Mouse (Mus musculus) heart, embryonic 13.5 days (tissue): ENCODE data around the gene Vav2. TPM values are rescaled to one million over a fixed set of nuclear protein-coding genes. Genes with fewer than 3 reads are reported as not detected.

ENCODE experiments used
- ATAC-seq: fragments of 200-750 bp; cut with Nextera tagmentation; 2 replicates; pipeline ENCODE4 v1.8.0; 2017; ENCODE audit warnings: moderate TSS enrichment; ENCODE audit not compliant: insufficient number of reproducible peaks, low FRiP score, low TSS enrichment; ENCODE audit errors: extremely low read depth
- H3K27ac ChIP-seq: fragments of 300-500 bp; sonication (generic); replicated peaks from 2 replicates; pipeline ENCODE4 v1.5.1; 2015; ENCODE audit warnings: moderate library complexity, mild to moderate bottlenecking, inconsistent platforms
- H3K27me3 ChIP-seq: fragments of 300-500 bp; sonication (generic); replicated peaks from 2 replicates; pipeline ENCODE4 v1.6.1; 2015; ENCODE audit warnings: mild to moderate bottlenecking, inconsistent platforms
- H3K36me3 ChIP-seq: fragments of 300-500 bp; sonication (generic); 2 replicates; pipeline ENCODE4 v1.6.1; 2015; ENCODE audit warnings: mild to moderate bottlenecking, inconsistent platforms
- H3K4me1 ChIP-seq: fragments of 300-500 bp; sonication (generic); 2 replicates; pipeline ENCODE4 v1.6.1; 2015; ENCODE audit warnings: inconsistent platforms
- H3K4me2 ChIP-seq: fragments of 300-500 bp; sonication (generic); 2 replicates; pipeline ENCODE4 v1.6.1; 2015; ENCODE audit warnings: inconsistent platforms, mild to moderate bottlenecking, moderate library complexity
- H3K4me3 ChIP-seq: fragments of 300-500 bp; sonication (generic); 2 replicates; pipeline ENCODE4 v1.5.1; 2015; ENCODE audit warnings: moderate library complexity, mild to moderate bottlenecking, inconsistent platforms
- H3K9ac ChIP-seq: fragments of 300-500 bp; sonication (generic); 2 replicates; pipeline ENCODE4 v1.6.1; 2015; ENCODE audit warnings: inconsistent platforms, mild to moderate bottlenecking, moderate library complexity
- H3K9me3 ChIP-seq: fragments of 300-500 bp; sonication (generic); 2 replicates; pipeline ENCODE4 v1.6.1; 2016; ENCODE audit warnings: inconsistent platforms
- WGBS: fragments of 180-500 bp; shearing (Covaris S2); methylation state at CpG from one replicate; pipeline ENCODE4 v1.1.7; 2015; ENCODE audit warnings: mixed read lengths; 5-methylcytosine and 5-hydroxymethylcytosine counted together
- microRNA-seq: library from miRNA; unstranded; fragments of <30 nt; microRNA quantifications from one replicate; pipeline ENCODE4, GENCODE M21; 2016
- polyA plus RNA-seq: library from polyadenylated mRNA; unstranded; fragments of >200 nt; fragmentation: Nextera tagmentation; extraction: Ambion mirVana; gene quantifications from 2 replicates; pipeline ENCODE4 v1.2.1, GENCODE M21; 2015

The Vav2 gene
- polyA plus RNA-seq, 1 experiment from 2014 or later, result 2.7 TPM

DNA sequence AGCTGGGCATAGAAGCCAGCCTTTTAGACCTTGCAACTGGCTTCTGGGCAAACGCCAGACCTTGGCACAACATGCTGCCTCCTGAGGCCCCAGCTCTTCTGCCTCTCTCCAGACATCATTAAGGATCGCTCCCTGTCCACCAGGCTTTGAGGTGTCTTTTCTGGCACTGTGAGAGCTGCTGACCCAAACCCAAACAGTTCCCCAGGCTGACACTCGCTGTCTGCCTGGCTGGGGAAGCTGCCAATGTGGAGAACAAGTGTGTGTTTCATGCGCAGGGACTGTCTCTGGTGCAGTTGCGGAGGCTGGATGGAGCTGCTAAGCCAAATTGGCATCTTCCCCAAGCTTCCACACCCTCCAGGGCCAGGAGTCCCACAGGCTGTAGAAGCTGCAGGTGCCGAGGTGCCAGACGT is 203.8 kb downstream of the Vav2 start:
- peaks cover 18% of the 10 kb centered on the region for H3K4me1 ChIP-seq

DNA sequence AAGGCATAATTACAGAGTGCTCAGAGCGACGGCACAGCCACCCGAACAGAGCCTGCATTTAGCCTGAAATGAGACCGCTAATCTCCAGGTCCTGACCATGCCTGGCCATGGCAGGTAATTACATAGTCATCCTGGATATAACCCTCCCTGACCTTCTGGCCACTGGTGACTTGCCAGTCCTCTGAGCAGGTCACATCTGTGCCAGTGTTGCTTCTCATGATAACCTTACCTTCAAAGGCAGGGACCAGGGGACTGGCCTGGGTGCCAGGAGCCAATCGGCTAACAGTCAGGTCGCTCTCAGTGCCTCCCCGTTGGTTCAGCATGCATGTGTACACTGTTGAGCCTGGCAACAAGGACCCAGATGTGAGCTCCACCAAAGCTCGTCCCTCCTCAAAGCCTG is 208.3 kb downstream of the Vav2 start:
- H3K4me2 ChIP-seq, result no peak overlapping the region
- WGBS, result 71% methylated on average over 8 of the region's 8 CpGs
- H3K4me3 ChIP-seq, result no peak overlapping the region
- no peak overlapping the region for H3K9ac ChIP-seq
- no peaks in the 10 kb centered on the region; the same call in 1 of the 2 replicates for H3K27me3 ChIP-seq
- peaks cover 36% of the 10 kb centered on the region for H3K4me1 ChIP-seq
- H3K36me3 ChIP-seq, result peaks cover 11% of the 10 kb centered on the region; the same call in 1 of the 2 replicates
- H3K9me3 ChIP-seq, result no peaks in the 10 kb centered on the region
- peak overlapping the region; percentile 88 for H3K27ac ChIP-seq
- ATAC-seq, result no peak

More for the DNA sequence above, 203.8 kb downstream of the Vav2 start:
- peaks cover 5% of the 10 kb centered on the region; the same call in 1 of the 2 replicates for H3K27me3 ChIP-seq
- H3K4me2 ChIP-seq, result no peak overlapping the region
- WGBS, result 84% methylated on average over 7 of the region's 7 CpGs
- ATAC-seq, result no peak
- H3K36me3 ChIP-seq, result peaks cover 33% of the 10 kb centered on the region
- H3K9me3 ChIP-seq, result no peaks in the 10 kb centered on the region
- no peak overlapping the region for H3K27ac ChIP-seq
- no peak overlapping the region for H3K9ac ChIP-seq
- no peak overlapping the region for H3K4me3 ChIP-seq

DNA sequence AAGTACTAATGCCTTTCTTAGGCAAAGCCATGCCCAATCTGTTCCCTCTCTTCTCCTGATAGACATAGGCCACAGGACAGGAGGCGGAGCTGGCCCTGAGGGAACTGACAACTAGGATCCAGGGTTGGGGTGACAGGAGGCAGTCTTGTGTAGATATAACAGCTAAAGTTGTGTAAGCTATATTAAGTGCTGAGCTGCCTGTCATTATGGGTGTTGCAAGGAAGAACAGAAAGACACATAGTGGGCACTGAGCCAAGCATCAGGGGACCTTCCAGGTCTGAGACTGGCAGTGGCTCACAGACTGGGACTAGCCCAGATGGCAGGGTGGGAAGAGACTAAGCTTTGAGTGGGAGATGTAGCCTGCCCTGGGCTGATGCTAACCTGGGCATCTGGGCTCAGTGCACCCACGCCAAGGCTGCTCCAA is 208.7 kb downstream of the Vav2 start:
- Histone ChIP-seq H3K4me1 (peaks cover 40% of the 10 kb centered on the region), H3K4me3 (no peak overlapping the region), H3K9me3 (no peaks in the 10 kb centered on the region), H3K27me3 (no peaks in the 10 kb centered on the region; the same call in 1 of the 2 replicates), H3K27ac (peak overlapping the region; percentile 88), H3K9ac (peak overlapping the region; percentile 56; the same call in 1 of the 2 replicates), H3K36me3 (peaks cover 6% of the 10 kb centered on the region; the same call in 1 of the 2 replicates), H3K4me2 (no peak overlapping the region)
- ATAC-seq, result peak; percentile 65; the same call in 1 of the 2 replicates
- 39% methylated on average over 2 of the region's 2 CpGs for WGBS

DNA sequence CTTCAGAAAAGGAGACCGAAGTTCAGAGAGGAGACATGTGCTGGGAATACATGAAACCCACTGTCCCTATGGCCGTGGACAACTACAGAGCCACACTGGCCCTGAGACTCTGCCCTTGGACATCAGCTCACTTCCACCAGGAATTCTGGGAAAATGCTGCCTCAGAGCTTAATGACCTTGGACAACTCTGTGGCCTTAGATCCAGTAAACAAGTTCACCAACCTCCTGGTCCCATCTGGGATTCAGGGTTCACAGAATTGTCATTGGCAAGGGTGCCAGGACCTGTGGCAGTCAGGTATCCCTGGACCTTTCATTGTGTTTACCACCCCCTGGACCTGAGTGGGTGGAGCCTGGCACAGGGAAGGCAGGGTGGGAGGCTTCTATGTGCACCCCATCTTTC is 211.3 kb downstream of the Vav2 start:
- Histone ChIP-seq H3K27ac (no peak overlapping the region), H3K36me3 (no peaks in the 10 kb centered on the region; the same call in 1 of the 2 replicates), H3K4me3 (no peak overlapping the region), H3K9me3 (no peaks in the 10 kb centered on the region), H3K4me2 (no peak overlapping the region), H3K9ac (no peak overlapping the region), H3K4me1 (peaks cover 66% of the 10 kb centered on the region), H3K27me3 (no peaks in the 10 kb centered on the region)
- no peak for ATAC-seq
- WGBS, result 75% methylated on average over 2 of the region's 2 CpGs

Small RNA genes within 50 kb of the gene (microRNA-seq; reads per million reads assigned to microRNA genes)
- gene Gm24049 (not detected), gene Mir7578 (not detected)

Other genes with a start within 250 kb of the Vav2 start
- 17.3 and 18.2 TPM in 2 replicates for gene Sardh, start 178.7 kb downstream of the Vav2 start, polyA plus RNA-seq
- gene Brd3os, start 15.3 kb upstream of the Vav2 start, polyA plus RNA-seq, result 3.7 and 3.8 TPM in 2 replicates
- gene Brd3, start 80.6 kb upstream of the Vav2 start, polyA plus RNA-seq, result 68.7 and 72.2 TPM in 2 replicates
- 29.3 and 30.3 TPM in 2 replicates for gene Wdr5, start 88.1 kb upstream of the Vav2 start, polyA plus RNA-seq
- gene Rxra, start 249.4 kb upstream of the Vav2 start, polyA plus RNA-seq, result 6.7 and 7.4 TPM in 2 replicates